Mouse (Mus musculus): ENCODE data around the gene Rundc1. TPM values are rescaled to one million over a fixed set of nuclear protein-coding genes. Genes with fewer than 3 reads are reported as not detected.
A peak's percentile ranks its signal among the peaks of the same experiment; 100 is the strongest.
"Not testable (repeated sequence)": the region's sequence is repeated elsewhere in the genome, so short reads cannot be mapped to it uniquely, and the experiment has no call there.

Gene Rundc1
- polyA plus RNA-seq, 1 experiment from 2014 or later = 16.1 TPM

- H3K4me1 ChIP-seq = peaks cover 50% of the 10 kb centered on the region
- H3K4me3 ChIP-seq; H3K27me3 ChIP-seq (ENCODE audit: insufficient read depth, poor library complexity, severe bottlenecking); H3K9me3 ChIP-seq; H3K36me3 ChIP-seq; DNase-seq (ENCODE audit: low spot score); H3K27ac ChIP-seq: not testable (repeated sequence)
- WGBS = 68% methylated on average over 1 of the region's 1 CpGs
Observed at GRCm38 (mm10) chr11:101473686-101474085, 48.8 kb downstream of the Rundc1 start.

- DNase-seq (ENCODE audit: low spot score) = no peak
- peaks cover 8% of the 10 kb centered on the region for H3K36me3 ChIP-seq
- 0 out of 2 replicates have a peak, but pooled peaks cover 4% of the 10 kb centered on the region for H3K27me3 ChIP-seq (ENCODE audit: insufficient read depth, poor library complexity, severe bottlenecking)
- H3K9me3 ChIP-seq = no peaks in the 10 kb centered on the region
- H3K4me1 ChIP-seq = peaks cover 51% of the 10 kb centered on the region
- WGBS = 64% methylated on average over 5 of the region's 5 CpGs
- H3K27ac ChIP-seq = no peak overlapping the region
- no peak overlapping the region for H3K4me3 ChIP-seq
Observed at GRCm38 (mm10) chr11:101474298-101474697, 49.4 kb downstream of the Rundc1 start.

DNA sequence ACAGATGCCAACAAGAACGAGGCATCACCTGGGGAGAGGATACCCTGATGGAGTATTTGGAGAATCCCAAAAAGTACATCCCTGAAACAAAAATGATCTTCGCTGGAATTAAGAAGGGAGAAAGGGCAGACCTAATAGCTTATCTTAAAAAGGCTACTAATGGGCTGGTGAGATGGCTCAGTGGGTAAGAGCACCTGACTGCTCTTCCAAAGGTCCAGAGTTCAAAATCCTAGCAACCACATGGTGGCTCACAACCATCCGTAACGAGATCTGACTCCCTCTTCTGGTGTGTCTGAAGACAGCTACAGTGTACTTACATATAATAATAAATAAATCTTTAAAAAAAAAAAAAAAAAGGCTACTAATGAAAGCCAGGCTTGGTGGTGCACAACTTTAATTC, 51.5 kb downstream of the Rundc1 start:
- H3K4me1 ChIP-seq = peaks cover 55% of the 10 kb centered on the region
- 90% methylated on average over 4 of the region's 4 CpGs for WGBS
- not testable (repeated sequence) for H3K4me3 ChIP-seq

DNA sequence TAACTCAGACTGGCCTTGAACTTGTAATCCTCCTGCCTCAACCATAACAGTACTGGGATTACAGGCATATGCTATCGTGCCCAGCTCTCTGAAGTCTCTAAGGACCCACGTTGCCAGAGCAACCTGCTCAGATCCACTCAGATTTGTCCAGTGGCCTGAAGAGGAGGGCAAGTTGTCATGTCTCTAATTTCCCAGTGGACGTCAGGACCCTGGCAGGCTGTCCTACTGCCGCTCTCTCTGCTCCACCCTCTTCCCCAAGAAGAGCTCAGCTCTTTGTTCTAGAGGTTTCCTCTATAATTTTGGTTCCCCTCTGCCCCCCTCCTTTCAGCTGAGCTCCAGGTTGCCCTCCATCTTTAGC, 52.3 kb downstream of the Rundc1 start:
- no peak overlapping the region for H3K4me3 ChIP-seq
- 41% methylated on average over 4 of the region's 4 CpGs for WGBS
- no peaks in the 10 kb centered on the region for H3K27me3 ChIP-seq (ENCODE audit: insufficient read depth, poor library complexity, severe bottlenecking)
- DNase-seq (ENCODE audit: low spot score) = no peak
- peaks cover 49% of the 10 kb centered on the region for H3K4me1 ChIP-seq
- H3K36me3 ChIP-seq = no peaks in the 10 kb centered on the region
- H3K27ac ChIP-seq = peak overlapping the region; percentile 42; the same call in 1 of the 2 replicates
- H3K9me3 ChIP-seq = no peaks in the 10 kb centered on the region

More for the DNA sequence above, 51.5 kb downstream of the Rundc1 start:
- H3K27ac ChIP-seq; H3K36me3 ChIP-seq; H3K27me3 ChIP-seq (ENCODE audit: insufficient read depth, poor library complexity, severe bottlenecking); H3K9me3 ChIP-seq; DNase-seq (ENCODE audit: low spot score): not testable (repeated sequence)

- no peaks in the 10 kb centered on the region for H3K27me3 ChIP-seq (ENCODE audit: insufficient read depth, poor library complexity, severe bottlenecking)
- 61% methylated on average over 10 of the region's 10 CpGs for WGBS
- H3K4me3 ChIP-seq = no peak overlapping the region
- no peaks in the 10 kb centered on the region for H3K9me3 ChIP-seq
- no peak for DNase-seq (ENCODE audit: low spot score)
- H3K36me3 ChIP-seq = no peaks in the 10 kb centered on the region
- H3K27ac ChIP-seq = peak overlapping the region; percentile 42
- H3K4me1 ChIP-seq = peaks cover 44% of the 10 kb centered on the region
Observed at GRCm38 (mm10) chr11:101477552-101478211, 52.8 kb downstream of the Rundc1 start.

GRCm38 (mm10) chr11:101479171-101479635, 54.3 kb downstream of the Rundc1 start:
- Histone ChIP-seq H3K27ac (peak overlapping the region; percentile 86), H3K36me3 (no peaks in the 10 kb centered on the region), H3K27me3 (ENCODE audit: insufficient read depth, poor library complexity, severe bottlenecking) (no peaks in the 10 kb centered on the region), H3K4me1 (peaks cover 47% of the 10 kb centered on the region), H3K9me3 (no peaks in the 10 kb centered on the region), H3K4me3 (peak overlapping the region; percentile 42)
- no peak for DNase-seq (ENCODE audit: low spot score)
- WGBS = 8% methylated on average over 18 of the region's 18 CpGs

- Histone ChIP-seq H3K36me3 (no peaks in the 10 kb centered on the region), H3K4me3 (no peak overlapping the region), H3K4me1 (peaks cover 62% of the 10 kb centered on the region), H3K27ac (peak overlapping the region; percentile 86), H3K9me3 (no peaks in the 10 kb centered on the region), H3K27me3 (ENCODE audit: insufficient read depth, poor library complexity, severe bottlenecking) (no peaks in the 10 kb centered on the region)
- WGBS = 6% methylated on average over 6 of the region's 6 CpGs
- no peak for DNase-seq (ENCODE audit: low spot score)
Observed at GRCm38 (mm10) chr11:101480912-101481311, 56.0 kb downstream of the Rundc1 start.

DNA sequence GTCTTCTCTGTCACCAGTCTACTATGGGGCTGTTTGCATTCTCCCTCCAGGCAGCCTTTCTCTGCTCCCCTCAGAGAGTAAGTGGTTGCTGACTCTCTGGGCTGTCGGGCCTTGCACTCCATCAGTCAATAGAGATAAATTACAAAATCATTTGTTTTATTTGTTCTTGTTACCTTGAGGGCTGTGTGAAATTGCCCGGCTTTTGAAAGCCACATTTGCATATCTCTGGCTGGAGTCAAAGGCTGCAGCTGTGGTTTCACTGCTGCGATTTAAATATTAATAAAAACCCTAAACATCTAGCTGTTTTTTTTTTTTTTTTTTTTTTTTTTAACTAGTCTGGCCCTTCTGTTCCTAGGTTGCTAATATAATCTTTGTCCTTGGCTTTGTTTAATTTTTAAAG, 58.9 kb downstream of the Rundc1 start:
- no peak for DNase-seq (ENCODE audit: low spot score)
- 42% methylated on average over 3 of the region's 3 CpGs for WGBS
- Histone ChIP-seq H3K36me3 (peaks cover 20% of the 10 kb centered on the region), H3K27ac (0 out of 2 replicates have a peak overlapping the region, but pooled peaks have one; percentile 56), H3K27me3 (ENCODE audit: insufficient read depth, poor library complexity, severe bottlenecking) (no peaks in the 10 kb centered on the region), H3K9me3 (no peaks in the 10 kb centered on the region), H3K4me1 (peaks cover 55% of the 10 kb centered on the region), H3K4me3 (no peak overlapping the region)

GRCm38 (mm10) chr11:101484245-101484644, 59.4 kb downstream of the Rundc1 start:
- 65% methylated on average over 6 of the region's 6 CpGs for WGBS

GRCm38 (mm10) chr11:101484814-101485213, 59.9 kb downstream of the Rundc1 start:
- whole genome bisulfite sequencing = 51% methylated on average over 7 of the region's 7 CpGs
- DNase-seq (ENCODE audit: low spot score) = no peak
- peaks cover 45% of the 10 kb centered on the region for H3K4me1 ChIP-seq
- peaks cover 30% of the 10 kb centered on the region for H3K36me3 ChIP-seq
- no peak overlapping the region for H3K4me3 ChIP-seq
- H3K27ac ChIP-seq = peak overlapping the region; percentile 68
- H3K27me3 ChIP-seq (ENCODE audit: insufficient read depth, poor library complexity, severe bottlenecking) = no peaks in the 10 kb centered on the region
- H3K9me3 ChIP-seq = no peaks in the 10 kb centered on the region

More at GRCm38 (mm10) chr11:101484245-101484644, 59.4 kb downstream of the Rundc1 start:
- peaks cover 24% of the 10 kb centered on the region for H3K36me3 ChIP-seq
- no peak overlapping the region for H3K4me3 ChIP-seq
- no peaks in the 10 kb centered on the region for H3K9me3 ChIP-seq
- peaks cover 50% of the 10 kb centered on the region for H3K4me1 ChIP-seq
- H3K27me3 ChIP-seq (ENCODE audit: insufficient read depth, poor library complexity, severe bottlenecking) = no peaks in the 10 kb centered on the region
- DNase-seq (ENCODE audit: low spot score) = no peak
- peak overlapping the region; percentile 67; the same call in 1 of the 2 replicates for H3K27ac ChIP-seq

Small RNA genes lying within 50 kb of the gene (microRNA-seq; reads per million reads assigned to microRNA genes)
- 2.8 reads per million, percentile 3 among the genes with 10 or more reads in this experiment for gene Mir6929

Other genes with a start within 250 kb of the Rundc1 start
- gene Ccr10, start 249.6 kb upstream of the Rundc1 start, polyA plus RNA-seq (2016; fragmentation: Nextera tagmentation; extraction: Ambion mirVana) = 0.16 and 0.19 TPM in 2 replicates
- 12.9 and 13.3 TPM in 2 replicates for gene Ezh1, start 198.6 kb upstream of the Rundc1 start, polyA plus RNA-seq (2016; fragmentation: Nextera tagmentation; extraction: Ambion mirVana)
- 166 and 202 TPM in 2 replicates for gene Ramp2, start 179.1 kb upstream of the Rundc1 start, polyA plus RNA-seq (2016; fragmentation: Nextera tagmentation; extraction: Ambion mirVana)
- gene Vps25, start 171.4 kb upstream of the Rundc1 start, polyA plus RNA-seq (2016; fragmentation: Nextera tagmentation; extraction: Ambion mirVana) = 130 and 137 TPM in 2 replicates
- 13.9 and 14.8 TPM in 2 replicates for gene Wnk4, start 164.5 kb upstream of the Rundc1 start, polyA plus RNA-seq (2016; fragmentation: Nextera tagmentation; extraction: Ambion mirVana)
- 0.79 and 1.6 TPM in 2 replicates for gene Cntd1, start 146.1 kb upstream of the Rundc1 start, polyA plus RNA-seq (2016; fragmentation: Nextera tagmentation; extraction: Ambion mirVana)
- 189 and 198 TPM in 2 replicates for gene Coa3, start 146.0 kb upstream of the Rundc1 start, polyA plus RNA-seq (2016; fragmentation: Nextera tagmentation; extraction: Ambion mirVana)
- 148 and 165 TPM in 2 replicates for gene Becn1, start 122.8 kb upstream of the Rundc1 start, polyA plus RNA-seq (2016; fragmentation: Nextera tagmentation; extraction: Ambion mirVana)
- 151 and 177 TPM in 2 replicates for gene Psme3, start 108.9 kb upstream of the Rundc1 start, polyA plus RNA-seq (2016; fragmentation: Nextera tagmentation; extraction: Ambion mirVana)
- 1.3 and 1.4 TPM in 2 replicates for gene Aoc2, start 100.0 kb upstream of the Rundc1 start, polyA plus RNA-seq (2016; fragmentation: Nextera tagmentation; extraction: Ambion mirVana)
- gene Aoc3, start 94.5 kb upstream of the Rundc1 start, polyA plus RNA-seq (2016; fragmentation: Nextera tagmentation; extraction: Ambion mirVana) = 0.06 and 0.14 TPM in 2 replicates
- gene G6pc, start 57.5 kb upstream of the Rundc1 start, polyA plus RNA-seq (2016; fragmentation: Nextera tagmentation; extraction: Ambion mirVana) = not detected in 2 replicates
- 60.4 and 66.6 TPM in 2 replicates for gene Aarsd1, start 7.5 kb upstream of the Rundc1 start, polyA plus RNA-seq (2016; fragmentation: Nextera tagmentation; extraction: Ambion mirVana)
- gene Gm27029, start 289 bp upstream of the Rundc1 start, polyA plus RNA-seq (2016; fragmentation: Nextera tagmentation; extraction: Ambion mirVana) = 18.5 and 26.1 TPM in 2 replicates
- gene Ptges3l, start 248 bp downstream of the Rundc1 start, polyA plus RNA-seq (2016; fragmentation: Nextera tagmentation; extraction: Ambion mirVana) = 57.6 and 95.1 TPM in 2 replicates
- 311 and 360 TPM in 2 replicates for gene Rpl27, start 17.2 kb downstream of the Rundc1 start, polyA plus RNA-seq (2016; fragmentation: Nextera tagmentation; extraction: Ambion mirVana)
- 9.4 and 9.8 TPM in 2 replicates for gene Ifi35, start 23.3 kb downstream of the Rundc1 start, polyA plus RNA-seq (2016; fragmentation: Nextera tagmentation; extraction: Ambion mirVana)
- 34.2 and 42.7 TPM in 2 replicates for gene Rnd2, start 39.9 kb downstream of the Rundc1 start, polyA plus RNA-seq (2016; fragmentation: Nextera tagmentation; extraction: Ambion mirVana)
- gene Vat1, start 41.1 kb downstream of the Rundc1 start, polyA plus RNA-seq (2016; fragmentation: Nextera tagmentation; extraction: Ambion mirVana) = 33.1 and 41.1 TPM in 2 replicates
- gene Brca1, start 126.9 kb downstream of the Rundc1 start, polyA plus RNA-seq (2016; fragmentation: Nextera tagmentation; extraction: Ambion mirVana) = 13.4 and 14.9 TPM in 2 replicates
- 54.1 and 64.6 TPM in 2 replicates for gene Nbr1, start 127.1 kb downstream of the Rundc1 start, polyA plus RNA-seq (2016; fragmentation: Nextera tagmentation; extraction: Ambion mirVana)
- 2.7 and 3.0 TPM in 2 replicates for gene Tmem106a, start 157.2 kb downstream of the Rundc1 start, polyA plus RNA-seq (2016; fragmentation: Nextera tagmentation; extraction: Ambion mirVana)
- not detected in 2 replicates for gene Gm11634, start 174.2 kb downstream of the Rundc1 start, polyA plus RNA-seq (2016; fragmentation: Nextera tagmentation; extraction: Ambion mirVana)
- 24.0 and 26.8 TPM in 2 replicates for gene Rdm1, start 202.1 kb downstream of the Rundc1 start, polyA plus RNA-seq (2016; fragmentation: Nextera tagmentation; extraction: Ambion mirVana)
- gene Arl4d, start 240.5 kb downstream of the Rundc1 start, polyA plus RNA-seq (2016; fragmentation: Nextera tagmentation; extraction: Ambion mirVana) = 10.3 and 10.9 TPM in 2 replicates

All from heart, embryonic 10.5 days (tissue).